Mouse (Mus musculus) lung, embryonic 15.5 days (tissue): ENCODE data around the gene Brk1. TPM values are rescaled to one million over a fixed set of nuclear protein-coding genes. Genes with fewer than 3 reads are reported as not detected.

ENCODE experiments used
- ATAC-seq: fragments of 200-750 bp; cut with Nextera tagmentation; 2 replicates; pipeline ENCODE4 v1.8.0; 2017; ENCODE audit warnings: moderate number of reproducible peaks, borderline replicate concordance; ENCODE audit not compliant: low FRiP score, low TSS enrichment; ENCODE audit errors: extremely low read depth
- H3K27ac ChIP-seq: fragments of 300-500 bp; sonication (generic); 2 replicates; pipeline ENCODE4 v1.5.1; 2015; ENCODE audit warnings: moderate library complexity, mild to moderate bottlenecking, inconsistent platforms
- H3K27me3 ChIP-seq: fragments of 300-500 bp; sonication (generic); 2 replicates; pipeline ENCODE4 v1.6.1; 2015; ENCODE audit warnings: inconsistent platforms
- H3K36me3 ChIP-seq: fragments of 300-500 bp; sonication (generic); 2 replicates; pipeline ENCODE4 v1.6.1; 2015; ENCODE audit warnings: inconsistent platforms
- H3K4me1 ChIP-seq: fragments of 300-500 bp; sonication (generic); 2 replicates; pipeline ENCODE4 v1.6.1; 2015; ENCODE audit warnings: inconsistent platforms
- H3K4me2 ChIP-seq: fragments of 300-500 bp; sonication (generic); 2 replicates; pipeline ENCODE4 v1.6.1; 2015; ENCODE audit warnings: inconsistent platforms, mild to moderate bottlenecking, moderate library complexity
- H3K4me3 ChIP-seq: fragments of 300-500 bp; sonication (generic); 2 replicates; pipeline ENCODE4 v1.5.1; 2015; ENCODE audit warnings: mild to moderate bottlenecking, inconsistent platforms
- H3K9ac ChIP-seq: fragments of 300-500 bp; sonication (generic); 2 replicates; pipeline ENCODE4 v1.6.1; 2015; ENCODE audit warnings: inconsistent platforms
- H3K9me3 ChIP-seq: fragments of 300-500 bp; sonication (generic); 2 replicates; pipeline ENCODE4 v1.6.1; 2016; ENCODE audit warnings: inconsistent platforms
- WGBS: fragments of 180-500 bp; shearing (Covaris S2); methylation state at CpG from one replicate; pipeline ENCODE4 v1.1.7; 2015; 5-methylcytosine and 5-hydroxymethylcytosine counted together
- polyA plus RNA-seq: library from polyadenylated mRNA; unstranded; fragments of >200 nt; fragmentation: Nextera tagmentation; extraction: Ambion mirVana; gene quantifications from 2 replicates; pipeline ENCODE4 v1.2.1, GENCODE M21; 2015

The Brk1 gene
- polyA plus RNA-seq: 223 and 224 TPM in 2 replicates

- H3K4me3 ChIP-seq: peak within 1 kb of the TSS; percentile 79
- peaks cover 15% of the 10 kb centered on the region for H3K4me1 ChIP-seq
- H3K9ac ChIP-seq: peak within 1 kb of the TSS; percentile 93
- no peaks in the 10 kb centered on the region for H3K9me3 ChIP-seq
- peak; percentile 93 for ATAC-seq
- no peaks in the 10 kb centered on the region for H3K27me3 ChIP-seq
- no peaks in the 10 kb centered on the region; the same call in 1 of the 2 replicates for H3K36me3 ChIP-seq
- WGBS: under 1% methylated on average over 59 of the region's 65 CpGs
- peak within 1 kb of the TSS; percentile 74 for H3K4me2 ChIP-seq
- H3K27ac ChIP-seq: peak within 1 kb of the TSS; percentile 88
Measured at GRCm38 (mm10) chr6:113604432-113605223, at the start of gene Brk1. Gene Brk1 (plus strand): TSS chr6:113604772.

- H3K36me3 ChIP-seq: peaks cover 3% of the 10 kb centered on the region; the same call in 1 of the 2 replicates
Measured at GRCm38 (mm10) chr6:113559736-113560135, 44.8 kb upstream of the Brk1 start.

GRCm38 (mm10) chr6:113564557-113564956, 40.0 kb upstream of the Brk1 start:
- no peak overlapping the region for H3K4me3 ChIP-seq
- H3K4me2 ChIP-seq: no peak overlapping the region
- WGBS: 53% methylated on average over 1 of the region's 1 CpGs
- no peaks in the 10 kb centered on the region for H3K4me1 ChIP-seq
- H3K27ac ChIP-seq: no peak overlapping the region
- H3K36me3 ChIP-seq: peaks cover 12% of the 10 kb centered on the region; the same call in 1 of the 2 replicates
- no peaks in the 10 kb centered on the region for H3K27me3 ChIP-seq
- no peaks in the 10 kb centered on the region for H3K9me3 ChIP-seq
- no peak for ATAC-seq
- H3K9ac ChIP-seq: no peak overlapping the region

More at GRCm38 (mm10) chr6:113559736-113560135, 44.8 kb upstream of the Brk1 start:
- Histone ChIP-seq H3K9ac (no peak overlapping the region), H3K9me3 (no peaks in the 10 kb centered on the region), H3K27me3 (no peaks in the 10 kb centered on the region), H3K4me1 (no peaks in the 10 kb centered on the region), H3K27ac (no peak overlapping the region), H3K4me2 (no peak overlapping the region), H3K4me3 (no peak overlapping the region)
- 69% methylated on average over 6 of the region's 6 CpGs for WGBS
- ATAC-seq: no peak

GRCm38 (mm10) chr6:113576044-113576443, 28.5 kb upstream of the Brk1 start:
- Histone ChIP-seq H3K36me3 (peaks cover 31% of the 10 kb centered on the region), H3K9ac (no peak overlapping the region), H3K27ac (no peak overlapping the region), H3K4me3 (no peak overlapping the region), H3K4me1 (no peaks in the 10 kb centered on the region), H3K9me3 (no peaks in the 10 kb centered on the region), H3K4me2 (no peak overlapping the region), H3K27me3 (no peaks in the 10 kb centered on the region)
- no peak for ATAC-seq
- 93% methylated on average over 6 of the region's 6 CpGs for WGBS

- Histone ChIP-seq H3K36me3 (peaks cover 17% of the 10 kb centered on the region; the same call in 1 of the 2 replicates), H3K9ac (no peak overlapping the region), H3K27ac (no peak overlapping the region), H3K4me1 (no peaks in the 10 kb centered on the region), H3K4me2 (no peak overlapping the region), H3K27me3 (no peaks in the 10 kb centered on the region), H3K4me3 (no peak overlapping the region), H3K9me3 (no peaks in the 10 kb centered on the region)
- no peak for ATAC-seq
- WGBS: 95% methylated on average over 3 of the region's 3 CpGs
Measured at GRCm38 (mm10) chr6:113579306-113579705, 25.3 kb upstream of the Brk1 start.

- 90% methylated on average over 4 of the region's 4 CpGs for WGBS
- H3K9me3 ChIP-seq: no peaks in the 10 kb centered on the region
- peaks cover 8% of the 10 kb centered on the region; the same call in 1 of the 2 replicates for H3K36me3 ChIP-seq
- no peak overlapping the region for H3K9ac ChIP-seq
- no peaks in the 10 kb centered on the region for H3K27me3 ChIP-seq
- H3K4me3 ChIP-seq: no peak overlapping the region
- H3K4me2 ChIP-seq: no peak overlapping the region
- no peak for ATAC-seq
- H3K4me1 ChIP-seq: no peaks in the 10 kb centered on the region
- no peak overlapping the region for H3K27ac ChIP-seq
Measured at GRCm38 (mm10) chr6:113583023-113583422, 21.5 kb upstream of the Brk1 start.

GRCm38 (mm10) chr6:113585065-113585464, 19.5 kb upstream of the Brk1 start:
- ATAC-seq: no peak
- Histone ChIP-seq H3K9me3 (no peaks in the 10 kb centered on the region), H3K27ac (no peak overlapping the region), H3K4me1 (no peaks in the 10 kb centered on the region), H3K4me3 (no peak overlapping the region), H3K9ac (no peak overlapping the region), H3K27me3 (no peaks in the 10 kb centered on the region), H3K36me3 (peaks cover 8% of the 10 kb centered on the region; the same call in 1 of the 2 replicates), H3K4me2 (no peak overlapping the region)
- WGBS: 90% methylated on average over 5 of the region's 5 CpGs

GRCm38 (mm10) chr6:113586466-113587183, 17.9 kb upstream of the Brk1 start:
- H3K36me3 ChIP-seq: peaks cover 5% of the 10 kb centered on the region; the same call in 1 of the 2 replicates
- WGBS: 60% methylated on average over 5 of the region's 5 CpGs
- H3K4me1 ChIP-seq: no peaks in the 10 kb centered on the region
- H3K27ac ChIP-seq: no peak overlapping the region
- ATAC-seq: peak; percentile 49
- no peak overlapping the region for H3K4me2 ChIP-seq
- H3K9ac ChIP-seq: no peak overlapping the region
- no peaks in the 10 kb centered on the region for H3K27me3 ChIP-seq
- H3K4me3 ChIP-seq: no peak overlapping the region
- no peaks in the 10 kb centered on the region for H3K9me3 ChIP-seq

GRCm38 (mm10) chr6:113592637-113593036, 11.9 kb upstream of the Brk1 start:
- no peak overlapping the region for H3K27ac ChIP-seq
- no peak overlapping the region for H3K4me2 ChIP-seq
- ATAC-seq: no peak
- H3K9ac ChIP-seq: no peak overlapping the region
- no peaks in the 10 kb centered on the region for H3K27me3 ChIP-seq
- no peaks in the 10 kb centered on the region for H3K9me3 ChIP-seq
- no peaks in the 10 kb centered on the region for H3K4me1 ChIP-seq
- WGBS: 96% methylated on average over 2 of the region's 2 CpGs
- H3K4me3 ChIP-seq: no peak overlapping the region
- H3K36me3 ChIP-seq: no peaks in the 10 kb centered on the region

GRCm38 (mm10) chr6:113597945-113598344, 6.6 kb upstream of the Brk1 start:
- H3K9me3 ChIP-seq: no peaks in the 10 kb centered on the region
- no peak overlapping the region for H3K4me2 ChIP-seq
- no peaks in the 10 kb centered on the region for H3K36me3 ChIP-seq
- WGBS: 86% methylated on average over 4 of the region's 4 CpGs
- H3K27ac ChIP-seq: no peak overlapping the region
- H3K9ac ChIP-seq: no peak overlapping the region
- no peaks in the 10 kb centered on the region for H3K4me1 ChIP-seq
- H3K4me3 ChIP-seq: no peak overlapping the region
- H3K27me3 ChIP-seq: no peaks in the 10 kb centered on the region
- no peak for ATAC-seq

- H3K4me3 ChIP-seq: no peak overlapping the region
Measured at GRCm38 (mm10) chr6:113599833-113600232, 4.7 kb upstream of the Brk1 start.

More at GRCm38 (mm10) chr6:113599833-113600232, 4.7 kb upstream of the Brk1 start:
- WGBS: 69% methylated on average over 5 of the region's 5 CpGs
- Histone ChIP-seq H3K9me3 (no peaks in the 10 kb centered on the region), H3K27me3 (no peaks in the 10 kb centered on the region), H3K36me3 (no peaks in the 10 kb centered on the region), H3K27ac (no peak overlapping the region), H3K4me1 (no peaks in the 10 kb centered on the region), H3K4me2 (no peak overlapping the region), H3K9ac (no peak overlapping the region)
- ATAC-seq: no peak
